Mouse (Mus musculus): ENCODE data around the gene Susd3. TPM values are rescaled to one million over a fixed set of nuclear protein-coding genes. Genes with fewer than 3 reads are reported as not detected.

Gene Susd3
- polyA plus RNA-seq, 1 experiment from 2014 or later = 1.6 TPM

DNA sequence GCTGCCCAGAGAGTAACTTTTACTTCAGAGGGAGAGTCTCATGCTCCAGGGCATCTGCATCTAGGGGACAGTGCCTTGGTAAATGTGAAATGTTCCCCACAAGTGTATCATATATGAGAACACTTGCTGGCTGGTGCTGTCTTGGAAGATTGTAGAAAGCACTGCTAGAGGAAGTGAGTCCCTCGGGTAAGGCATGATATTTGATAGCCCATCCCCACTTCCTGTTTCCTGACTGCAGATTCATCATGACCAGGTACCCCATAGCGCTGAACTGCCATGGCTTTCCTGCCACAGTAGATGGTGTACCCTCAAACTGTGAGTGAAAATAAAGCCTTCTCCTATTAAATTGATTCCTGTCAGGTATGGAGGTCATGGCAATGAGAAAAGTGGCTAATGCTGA, 19.1 kb upstream of the Susd3 start:
- no peak for ATAC-seq (ENCODE audit: insufficient read depth)
- no peak overlapping the region for H3K4me3 ChIP-seq (replicated peaks)
- WGBS (ENCODE audit: insufficient replicate concordance) = 9% methylated on average over 2 of the region's 2 CpGs
- no peaks in the 10 kb centered on the region for H3K36me3 ChIP-seq (replicated peaks)
- no peaks in the 10 kb centered on the region for H3K9me3 ChIP-seq (replicated peaks)
- H3K4me2 ChIP-seq = no peak overlapping the region
- H3K27me3 ChIP-seq = no peaks in the 10 kb centered on the region
- no peak overlapping the region for H3K9ac ChIP-seq
- H3K4me1 ChIP-seq (replicated peaks) = 0 out of 2 replicates have a peak, but pooled peaks cover 12% of the 10 kb centered on the region
- H3K27ac ChIP-seq (replicated peaks) = no peak overlapping the region

DNA sequence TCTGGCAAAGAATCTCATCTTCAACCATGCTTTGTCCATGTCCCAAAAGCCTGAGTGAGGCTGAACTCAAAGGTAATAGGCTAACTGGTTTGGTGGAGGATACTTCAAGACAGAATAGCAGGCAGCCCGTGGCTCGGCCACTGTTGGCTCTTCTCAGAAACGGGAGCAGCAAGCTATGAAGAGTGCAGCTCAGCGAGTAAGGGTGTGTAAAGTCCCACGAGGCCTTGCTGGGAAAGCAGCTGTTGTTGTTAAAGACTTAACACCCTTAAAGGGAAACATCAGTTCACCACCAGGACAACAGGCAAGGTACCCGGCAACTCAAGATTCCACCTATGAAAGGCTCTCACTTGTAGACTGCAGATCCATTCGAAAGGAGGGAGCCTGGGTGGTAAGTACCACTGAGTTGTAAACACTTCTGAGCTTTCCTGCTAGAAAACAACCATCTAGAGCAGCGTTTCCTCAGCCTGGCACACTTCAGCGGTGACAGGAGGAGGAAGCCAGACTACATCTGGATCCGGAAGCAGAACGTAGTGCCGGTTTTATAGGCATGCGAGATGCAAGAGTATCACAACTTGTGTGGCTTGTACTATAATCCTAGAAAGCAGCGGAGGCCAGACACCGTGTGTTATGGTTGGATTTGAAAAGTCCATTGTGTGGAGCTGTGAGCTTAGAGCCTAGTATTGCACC, 11.7 kb upstream of the Susd3 start:
- no peak overlapping the region for H3K27ac ChIP-seq (replicated peaks)
- H3K27me3 ChIP-seq = no peaks in the 10 kb centered on the region
- H3K9ac ChIP-seq = no peak overlapping the region
- H3K4me1 ChIP-seq (replicated peaks) = no peaks in the 10 kb centered on the region
- 40% methylated on average over 15 of the region's 15 CpGs for WGBS (ENCODE audit: insufficient replicate concordance)
- H3K4me3 ChIP-seq (replicated peaks) = no peak overlapping the region
- H3K4me2 ChIP-seq = no peak overlapping the region
- no peak for ATAC-seq (ENCODE audit: insufficient read depth)
- H3K36me3 ChIP-seq (replicated peaks) = no peaks in the 10 kb centered on the region
- no peaks in the 10 kb centered on the region for H3K9me3 ChIP-seq (replicated peaks)

DNA sequence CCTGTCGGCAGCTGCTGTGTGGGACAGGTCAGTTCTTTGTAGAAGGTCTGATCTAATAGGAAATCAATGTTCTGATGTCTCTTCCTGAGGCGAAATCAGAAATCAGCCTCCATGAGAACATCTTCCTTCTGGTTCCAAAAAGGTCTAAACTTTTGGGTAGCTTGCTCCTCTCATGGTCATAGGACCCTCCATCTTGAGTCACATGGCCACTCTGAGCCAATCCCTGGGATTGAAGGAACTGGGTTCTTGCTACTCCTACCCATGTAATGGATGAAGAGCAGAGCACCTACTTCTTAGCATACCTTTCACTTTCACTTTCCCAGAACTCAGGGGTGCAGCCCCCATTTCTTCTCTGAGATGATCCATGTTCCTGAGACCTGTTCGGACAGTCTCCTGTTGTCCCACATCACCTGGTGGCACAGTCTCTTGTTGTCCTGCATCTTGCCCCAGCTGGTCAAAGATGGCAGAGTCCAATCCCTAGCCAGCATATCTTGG, 9.4 kb upstream of the Susd3 start:
- Histone ChIP-seq H3K4me2 (no peak overlapping the region), H3K9me3 (replicated peaks) (no peaks in the 10 kb centered on the region), H3K4me1 (replicated peaks) (no peaks in the 10 kb centered on the region), H3K36me3 (replicated peaks) (no peaks in the 10 kb centered on the region), H3K9ac (no peak overlapping the region), H3K27ac (replicated peaks) (no peak overlapping the region), H3K4me3 (replicated peaks) (no peak overlapping the region), H3K27me3 (no peaks in the 10 kb centered on the region; the same call in 1 of the 2 replicates)
- WGBS (ENCODE audit: insufficient replicate concordance) = 45% methylated on average over 3 of the region's 3 CpGs
- no peak for ATAC-seq (ENCODE audit: insufficient read depth)

DNA sequence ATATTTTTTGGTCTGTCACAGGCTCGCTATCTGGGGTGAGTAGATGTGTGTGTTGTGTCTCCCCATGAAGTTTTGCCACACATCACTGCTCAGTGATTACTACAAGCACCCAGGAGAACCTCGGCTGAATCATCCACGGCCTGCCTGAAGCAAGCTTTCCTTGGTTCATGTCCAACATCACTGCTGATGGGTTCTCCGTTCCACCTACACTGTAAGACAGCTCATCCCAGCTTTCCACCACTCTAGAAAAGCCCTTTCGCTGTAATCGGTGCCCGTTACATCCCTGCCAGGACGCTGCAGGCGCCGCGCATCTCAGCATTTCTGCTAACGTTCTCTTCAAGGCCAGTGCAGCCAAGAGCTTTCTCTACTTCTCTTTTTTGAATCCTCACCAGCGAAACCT, 4.2 kb upstream of the Susd3 start:
- Histone ChIP-seq H3K4me1 (replicated peaks) (peaks cover 9% of the 10 kb centered on the region), H3K36me3 (replicated peaks) (no peaks in the 10 kb centered on the region), H3K4me2 (no peak overlapping the region), H3K9ac (no peak overlapping the region), H3K27ac (replicated peaks) (no peak overlapping the region), H3K9me3 (replicated peaks) (no peaks in the 10 kb centered on the region), H3K27me3 (peaks cover 20% of the 10 kb centered on the region), H3K4me3 (replicated peaks) (no peak overlapping the region)
- WGBS (ENCODE audit: insufficient replicate concordance) = 57% methylated on average over 13 of the region's 13 CpGs
- no peak for ATAC-seq (ENCODE audit: insufficient read depth)

DNA sequence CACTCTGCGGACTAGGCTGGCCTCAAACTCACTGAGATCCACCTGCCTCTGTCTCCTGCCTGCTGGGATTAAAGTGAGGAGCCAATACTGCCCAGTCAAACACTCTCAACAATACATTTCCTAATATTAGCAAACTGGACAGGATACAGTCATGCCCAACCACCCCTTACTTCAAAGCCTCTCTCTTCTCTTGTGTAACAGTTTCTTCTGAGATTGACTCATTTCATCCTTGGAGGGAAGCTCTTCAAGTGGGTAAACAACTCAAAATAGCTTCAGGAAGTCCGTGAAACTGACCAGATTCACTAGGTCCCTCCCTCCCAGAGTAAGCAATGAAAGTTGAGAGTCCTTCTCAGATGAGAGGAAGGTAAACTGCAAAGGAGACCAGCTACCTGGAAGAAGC, 3.6 kb upstream of the Susd3 start:
- Histone ChIP-seq H3K36me3 (replicated peaks) (no peaks in the 10 kb centered on the region), H3K27ac (replicated peaks) (no peak overlapping the region), H3K4me2 (no peak overlapping the region)

DNA sequence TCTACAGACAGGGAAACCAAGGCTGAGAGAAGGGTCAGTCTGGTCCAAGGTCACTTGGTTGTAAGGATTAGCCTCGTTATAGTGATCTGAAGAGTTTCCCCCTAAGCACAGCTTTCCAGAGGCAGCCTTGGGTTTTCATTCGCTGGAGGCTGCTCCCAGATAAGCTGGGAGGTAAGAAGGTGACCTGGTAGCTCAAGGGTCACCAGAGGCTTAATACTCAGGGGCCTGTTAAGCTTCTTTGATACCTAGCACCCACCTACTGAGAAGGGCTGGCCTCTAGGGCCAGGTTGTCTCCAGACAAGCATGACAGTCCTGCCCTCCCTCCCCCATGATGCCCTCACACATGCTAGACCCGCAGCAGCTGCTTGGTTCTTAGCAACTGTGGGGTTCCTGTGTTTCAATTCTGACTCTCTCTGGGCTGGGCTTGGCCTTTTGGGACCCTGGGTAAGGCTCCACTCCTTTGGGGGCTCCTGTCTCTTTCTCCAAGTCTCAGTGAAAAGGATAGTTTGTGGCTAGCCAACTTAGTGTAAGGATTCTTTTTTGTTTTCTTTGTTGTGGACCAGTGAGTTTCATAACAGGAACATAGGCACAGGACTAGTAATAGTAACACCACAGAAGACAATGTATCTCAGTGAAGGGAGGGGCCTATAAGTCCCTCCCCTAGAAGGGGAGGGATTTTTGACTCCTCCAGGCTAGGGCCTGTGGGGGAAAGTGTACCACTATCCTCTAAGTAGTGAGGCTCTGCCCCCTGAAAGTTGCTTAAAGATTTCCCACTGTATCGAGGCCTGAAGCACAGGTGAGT, 2.4 kb upstream of the Susd3 start:
- H3K4me2 ChIP-seq = no peak overlapping the region
- peaks cover 15% of the 10 kb centered on the region for H3K4me1 ChIP-seq (replicated peaks)
- H3K9me3 ChIP-seq (replicated peaks) = no peaks in the 10 kb centered on the region
- no peak overlapping the region for H3K4me3 ChIP-seq (replicated peaks)
- no peaks in the 10 kb centered on the region for H3K36me3 ChIP-seq (replicated peaks)
- H3K27me3 ChIP-seq = peaks cover 38% of the 10 kb centered on the region
- WGBS (ENCODE audit: insufficient replicate concordance) = 32% methylated on average over 4 of the region's 4 CpGs
- H3K9ac ChIP-seq = no peak overlapping the region
- no peak for ATAC-seq (ENCODE audit: insufficient read depth)
- H3K27ac ChIP-seq (replicated peaks) = no peak overlapping the region

More for the DNA sequence above, 3.6 kb upstream of the Susd3 start:
- 38% methylated on average over 2 of the region's 2 CpGs for WGBS (ENCODE audit: insufficient replicate concordance)
- Histone ChIP-seq H3K4me3 (replicated peaks) (no peak overlapping the region), H3K4me1 (replicated peaks) (peaks cover 14% of the 10 kb centered on the region), H3K9ac (no peak overlapping the region), H3K9me3 (replicated peaks) (no peaks in the 10 kb centered on the region), H3K27me3 (peaks cover 26% of the 10 kb centered on the region)
- ATAC-seq (ENCODE audit: insufficient read depth) = no peak

DNA sequence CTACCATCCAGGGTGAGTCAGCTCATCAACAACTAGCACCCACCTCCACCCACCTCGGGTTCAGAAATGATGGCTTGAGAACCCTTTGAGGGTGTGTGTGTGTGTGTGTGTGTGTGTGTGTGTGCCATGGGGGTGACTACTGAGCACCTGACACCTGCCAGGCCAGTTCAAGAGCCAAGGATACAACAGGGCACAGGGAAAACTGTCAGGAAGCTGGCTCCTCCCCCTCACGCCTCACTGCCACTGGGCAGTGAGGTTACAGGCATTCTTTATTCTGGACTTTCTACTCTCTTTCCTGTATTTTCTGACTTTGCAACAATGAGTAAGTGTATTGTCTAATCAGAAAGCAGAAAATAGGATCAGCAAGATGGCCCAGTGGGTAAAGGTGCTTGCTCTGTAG, 1.1 kb upstream of the Susd3 start:
- H3K9me3 ChIP-seq (replicated peaks) = no peaks in the 10 kb centered on the region

DNA sequence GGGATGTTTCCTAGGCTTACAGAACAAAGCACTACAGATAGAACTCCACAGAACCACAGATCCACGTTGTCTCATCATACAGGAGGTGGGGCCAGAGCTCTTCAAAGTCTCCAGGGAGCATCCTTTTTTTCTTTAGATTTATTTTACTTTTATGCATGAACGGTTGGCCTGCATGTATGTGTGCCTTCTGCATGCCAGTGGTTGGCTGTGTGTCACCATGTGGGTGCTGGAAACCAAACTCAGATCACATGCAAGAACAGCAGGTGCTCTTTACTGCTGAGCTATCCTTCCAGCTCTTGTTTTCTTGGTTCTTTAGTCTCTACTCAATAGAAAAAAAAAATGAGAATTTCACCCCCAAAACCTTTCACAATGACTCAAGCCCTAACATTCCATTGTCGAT, 417 bp upstream of the Susd3 start:
- H3K9me3 ChIP-seq (replicated peaks) = no peaks in the 10 kb centered on the region
- no peak overlapping the region for H3K4me3 ChIP-seq (replicated peaks)
- no peak overlapping the region for H3K27ac ChIP-seq (replicated peaks)
- H3K9ac ChIP-seq = no peak overlapping the region
- no peak for ATAC-seq (ENCODE audit: insufficient read depth)
- H3K4me2 ChIP-seq = no peak overlapping the region
- H3K4me1 ChIP-seq (replicated peaks) = peaks cover 15% of the 10 kb centered on the region
- H3K27me3 ChIP-seq = peaks cover 43% of the 10 kb centered on the region
- WGBS (ENCODE audit: insufficient replicate concordance) = 36% methylated on average over 3 of the region's 3 CpGs
- H3K36me3 ChIP-seq (replicated peaks) = no peaks in the 10 kb centered on the region

More for the DNA sequence above, 1.1 kb upstream of the Susd3 start:
- peaks cover 43% of the 10 kb centered on the region for H3K27me3 ChIP-seq
- no peak overlapping the region for H3K4me3 ChIP-seq (replicated peaks)
- no peak overlapping the region for H3K27ac ChIP-seq (replicated peaks)
- H3K4me1 ChIP-seq (replicated peaks) = peaks cover 15% of the 10 kb centered on the region
- no peak overlapping the region for H3K9ac ChIP-seq
- no peak for ATAC-seq (ENCODE audit: insufficient read depth)
- no peaks in the 10 kb centered on the region for H3K36me3 ChIP-seq (replicated peaks)
- H3K4me2 ChIP-seq = no peak overlapping the region
- WGBS (ENCODE audit: insufficient replicate concordance) = 54% methylated on average over 2 of the region's 2 CpGs

DNA sequence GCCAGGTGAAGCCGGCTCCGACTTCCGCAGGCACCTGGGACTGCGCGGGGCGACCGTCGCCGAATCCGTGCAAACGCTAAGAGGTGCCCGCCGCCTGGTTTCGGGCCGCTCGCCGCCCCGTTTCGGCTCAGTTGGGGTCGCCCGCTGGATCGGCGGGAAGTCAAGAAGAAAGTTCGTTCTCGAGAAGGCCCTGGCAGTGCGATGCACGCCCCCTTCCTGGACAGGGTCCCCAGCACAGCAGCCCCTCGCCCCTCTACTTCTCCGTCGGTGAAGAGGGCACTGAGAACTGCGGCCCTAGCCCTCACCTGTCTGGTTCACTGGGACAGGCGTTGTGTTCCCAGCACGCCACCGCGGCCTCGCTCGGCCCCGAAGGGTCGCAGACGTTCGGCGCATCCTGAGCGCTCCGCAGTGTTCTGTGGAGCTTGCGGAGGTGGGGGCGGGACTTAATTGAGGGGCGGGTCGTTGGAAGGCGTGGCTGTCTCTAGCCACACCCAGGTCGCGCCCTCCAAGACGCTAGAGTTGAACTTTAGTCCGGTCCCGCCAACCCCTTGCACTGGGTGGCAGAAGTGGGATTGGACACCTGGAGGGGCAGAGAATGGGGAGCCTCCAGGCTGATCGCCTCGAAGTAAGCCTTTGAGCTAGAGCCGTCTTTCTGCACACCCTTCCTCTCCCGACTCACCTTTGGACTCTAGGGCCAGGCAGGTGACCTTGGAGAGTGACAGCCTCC, 603 bp downstream of the Susd3 start:
- Histone ChIP-seq H3K9ac (no peak overlapping the region), H3K4me3 (replicated peaks) (peak overlapping the region; percentile 53), H3K4me2 (peak overlapping the region; percentile 76), H3K27ac (replicated peaks) (no peak overlapping the region), H3K36me3 (replicated peaks) (no peaks in the 10 kb centered on the region), H3K9me3 (replicated peaks) (no peaks in the 10 kb centered on the region), H3K4me1 (replicated peaks) (peaks cover 22% of the 10 kb centered on the region), H3K27me3 (peaks cover 43% of the 10 kb centered on the region)
- peak; percentile 52; the same call in 1 of the 2 replicates for ATAC-seq (ENCODE audit: insufficient read depth)
- under 1% methylated on average over 58 of the region's 58 CpGs for WGBS (ENCODE audit: insufficient replicate concordance)

DNA sequence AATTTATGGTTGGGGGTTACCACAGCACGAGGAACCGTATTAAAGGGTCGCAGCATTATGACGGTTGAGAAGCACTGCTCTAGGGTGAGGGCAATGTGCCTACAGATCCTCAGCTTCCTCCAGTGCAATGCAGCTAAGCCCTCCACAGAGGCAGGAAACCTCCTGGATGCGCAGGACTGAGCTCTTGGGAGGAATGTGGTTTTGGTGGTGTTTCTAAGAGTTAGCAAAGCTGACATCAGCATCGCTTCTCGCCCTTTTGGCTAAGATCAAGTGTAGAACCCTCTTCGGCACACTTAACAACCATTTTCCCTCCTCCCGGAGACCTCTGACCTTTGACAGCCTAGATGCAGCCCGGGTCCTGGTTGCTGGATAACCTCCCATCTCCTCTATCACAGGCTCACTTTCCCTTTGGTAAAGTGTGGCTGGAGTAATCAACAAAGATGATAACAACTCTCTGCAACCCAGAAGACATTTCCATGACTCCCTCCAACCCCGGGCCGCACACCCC, 1.2 kb downstream of the Susd3 start:
- Histone ChIP-seq H3K27me3 (peaks cover 43% of the 10 kb centered on the region), H3K4me2 (peak overlapping the region; percentile 76), H3K4me1 (replicated peaks) (peaks cover 28% of the 10 kb centered on the region), H3K27ac (replicated peaks) (no peak overlapping the region), H3K9ac (no peak overlapping the region), H3K36me3 (replicated peaks) (no peaks in the 10 kb centered on the region), H3K9me3 (replicated peaks) (no peaks in the 10 kb centered on the region), H3K4me3 (replicated peaks) (peak overlapping the region; percentile 53)
- 14% methylated on average over 12 of the region's 12 CpGs for WGBS (ENCODE audit: insufficient replicate concordance)
- no peak for ATAC-seq (ENCODE audit: insufficient read depth)

DNA sequence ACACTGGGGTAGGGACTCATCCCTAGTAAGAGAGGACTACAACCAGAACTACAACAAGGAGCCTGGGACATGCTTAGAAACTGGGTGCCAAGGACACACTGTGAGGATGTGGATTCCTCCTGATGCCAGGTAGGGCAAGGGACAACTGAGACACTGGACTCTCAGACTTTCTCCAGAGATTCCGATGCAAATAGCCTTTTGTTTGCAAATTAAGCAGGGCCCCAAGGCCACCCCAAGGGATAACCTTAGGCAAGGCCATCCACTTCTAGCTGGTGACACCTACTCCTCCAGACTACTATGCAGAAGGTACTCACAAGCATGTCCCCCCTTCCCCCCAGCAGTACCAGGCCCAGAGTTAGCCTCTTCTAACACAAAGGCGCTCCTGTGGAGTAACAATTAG, 1.9 kb downstream of the Susd3 start:
- H3K27ac ChIP-seq (replicated peaks) = no peak overlapping the region
- no peak overlapping the region for H3K4me2 ChIP-seq
- H3K4me1 ChIP-seq (replicated peaks) = peaks cover 32% of the 10 kb centered on the region
- H3K9ac ChIP-seq = no peak overlapping the region
- no peak for ATAC-seq (ENCODE audit: insufficient read depth)
- H3K9me3 ChIP-seq (replicated peaks) = no peaks in the 10 kb centered on the region
- H3K27me3 ChIP-seq = peaks cover 43% of the 10 kb centered on the region
- H3K36me3 ChIP-seq (replicated peaks) = no peaks in the 10 kb centered on the region
- no peak overlapping the region for H3K4me3 ChIP-seq (replicated peaks)
- WGBS (ENCODE audit: insufficient replicate concordance) = 78% methylated on average over 2 of the region's 2 CpGs

Measured in liver, embryonic 15.5 days (tissue).